Mouse (Mus musculus) limb, embryonic 12.5 days (tissue): Measurements from ENCODE around the gene Dnal1. TPM values are rescaled to one million over a fixed set of nuclear protein-coding genes. Genes with fewer than 3 reads are reported as not detected.
"Not testable (repeated sequence)": the region's sequence is repeated elsewhere in the genome, so short reads cannot be mapped to it uniquely, and the experiment has no call there.

ENCODE experiments used
- ATAC-seq: fragments of 200-750 bp; cut with Nextera tagmentation; 2 replicates; pipeline ENCODE4 v1.8.0; 2017; ENCODE audit warnings: low read depth, moderate TSS enrichment; ENCODE audit not compliant: insufficient number of reproducible peaks, insufficient read depth, low FRiP score, low TSS enrichment
- H3K27ac ChIP-seq: fragments of 300-500 bp; sonication (generic); 2 replicates; pipeline ENCODE4 v1.5.1; 2016; ENCODE audit warnings: mild to moderate bottlenecking, moderate library complexity
- H3K27me3 ChIP-seq: fragments of 300-500 bp; sonication (generic); 2 replicates; pipeline ENCODE4 v1.6.1; 2016; ENCODE audit warnings: mild to moderate bottlenecking, moderate library complexity
- H3K36me3 ChIP-seq: fragments of 300-500 bp; sonication (generic); 2 replicates; pipeline ENCODE4 v1.6.1; 2016; ENCODE audit warnings: mild to moderate bottlenecking, moderate library complexity
- H3K4me1 ChIP-seq: fragments of 300-500 bp; sonication (generic); replicated peaks from 2 replicates; pipeline ENCODE4 v1.6.1; 2016
- H3K4me2 ChIP-seq: fragments of 300-500 bp; sonication (generic); 2 replicates; pipeline ENCODE4 v1.6.1; 2016; ENCODE audit warnings: mild to moderate bottlenecking, moderate library complexity
- H3K4me3 ChIP-seq: fragments of 300-500 bp; sonication (generic); replicated peaks from 2 replicates; pipeline ENCODE4 v1.5.1; 2016; ENCODE audit warnings: mild to moderate bottlenecking
- H3K9ac ChIP-seq: fragments of 300-500 bp; sonication (generic); replicated peaks from 2 replicates; pipeline ENCODE4 v1.6.1; 2016; ENCODE audit warnings: mild to moderate bottlenecking, moderate library complexity
- H3K9me3 ChIP-seq: fragments of 300-500 bp; sonication (generic); 2 replicates; pipeline ENCODE4 v1.6.1; 2016; ENCODE audit warnings: mild to moderate bottlenecking, moderate library complexity
- WGBS: fragments of 180-500 bp; shearing (Covaris S2); methylation state at CpG from one replicate; pipeline ENCODE4 v1.1.7; 2016; 5-methylcytosine and 5-hydroxymethylcytosine counted together
- polyA plus RNA-seq: library from polyadenylated mRNA; unstranded; fragments of >200 nt; fragmentation: Nextera tagmentation; extraction: Ambion mirVana; gene quantifications from 2 replicates; pipeline ENCODE4 v1.2.1, GENCODE M21; 2016

The Dnal1 gene
- 6.2 and 7.7 TPM in 2 replicates for polyA plus RNA-seq

DNA sequence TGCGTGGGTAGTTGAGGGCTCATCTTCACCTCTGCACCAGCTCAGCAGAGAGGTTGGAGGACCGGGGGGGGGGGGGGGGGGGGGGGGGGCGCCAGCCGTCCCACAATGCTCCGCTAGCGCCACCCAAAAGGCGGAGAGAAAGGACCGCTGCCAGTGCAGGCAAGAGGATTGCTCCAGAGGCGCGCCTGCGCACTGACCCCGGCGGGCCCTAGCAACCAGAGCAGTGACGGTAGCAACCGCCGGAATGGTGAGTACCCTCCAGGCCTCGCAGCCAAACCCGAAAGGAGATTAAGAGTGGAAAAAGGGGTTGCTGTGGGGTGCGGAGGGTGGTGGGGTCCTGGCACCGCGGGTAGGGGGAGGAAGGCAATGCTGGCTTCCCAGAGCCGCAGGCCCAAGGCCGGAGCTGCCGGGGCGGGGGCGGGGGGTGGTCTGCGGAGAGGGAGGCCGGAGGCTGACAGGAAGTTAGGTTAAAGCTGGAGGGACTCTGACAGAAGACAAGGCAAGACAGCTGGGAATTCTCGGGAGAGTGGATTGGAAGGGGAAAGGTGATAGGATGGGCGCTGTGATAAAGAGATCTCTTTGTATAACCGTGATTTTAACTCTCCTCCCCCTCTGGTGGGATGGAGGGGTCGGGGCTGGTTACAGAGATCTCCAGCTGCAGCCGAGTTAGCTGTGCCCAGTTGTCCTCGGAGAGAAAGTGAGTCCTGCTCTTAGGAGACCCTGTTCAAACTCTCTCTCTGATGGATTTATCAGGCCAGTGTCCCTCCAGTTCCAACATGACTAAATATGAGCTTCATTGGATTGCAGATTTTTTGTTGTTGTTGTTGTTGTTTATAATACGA lies at the start of gene Dnal1:
Gene Dnal1, plus strand, starts transcription at position 214 of the 842 bp plus-strand sequence.
- H3K27me3 ChIP-seq = no peaks in the 10 kb centered on the region
- peak within 1 kb of the TSS; percentile 52 for H3K4me2 ChIP-seq
- no peaks in the 10 kb centered on the region for H3K9me3 ChIP-seq
- H3K27ac ChIP-seq = 0 out of 2 replicates have a peak within 1 kb of the TSS, but pooled peaks have one; percentile 54
- H3K36me3 ChIP-seq = no peaks in the 10 kb centered on the region
- 3% methylated on average over 29 of the region's 35 CpGs for WGBS
- ATAC-seq = peak; percentile 93
- peaks cover 8% of the 10 kb centered on the region for H3K4me1 ChIP-seq
- H3K9ac ChIP-seq = peak within 1 kb of the TSS; percentile 68
- H3K4me3 ChIP-seq = peak within 1 kb of the TSS; percentile 76

- Histone ChIP-seq H3K27ac (no peak overlapping the region), H3K9ac (no peak overlapping the region), H3K36me3 (no peaks in the 10 kb centered on the region), H3K27me3 (peaks cover 35% of the 10 kb centered on the region), H3K9me3 (no peaks in the 10 kb centered on the region), H3K4me2 (no peak overlapping the region), H3K4me1 (no peaks in the 10 kb centered on the region), H3K4me3 (no peak overlapping the region)
- WGBS = 70% methylated on average over 8 of the region's 8 CpGs
- ATAC-seq = no peak
These were observed 49.5 kb upstream of the Dnal1 start for GRCm38 (mm10) chr12:84064621-84065020.

DNA sequence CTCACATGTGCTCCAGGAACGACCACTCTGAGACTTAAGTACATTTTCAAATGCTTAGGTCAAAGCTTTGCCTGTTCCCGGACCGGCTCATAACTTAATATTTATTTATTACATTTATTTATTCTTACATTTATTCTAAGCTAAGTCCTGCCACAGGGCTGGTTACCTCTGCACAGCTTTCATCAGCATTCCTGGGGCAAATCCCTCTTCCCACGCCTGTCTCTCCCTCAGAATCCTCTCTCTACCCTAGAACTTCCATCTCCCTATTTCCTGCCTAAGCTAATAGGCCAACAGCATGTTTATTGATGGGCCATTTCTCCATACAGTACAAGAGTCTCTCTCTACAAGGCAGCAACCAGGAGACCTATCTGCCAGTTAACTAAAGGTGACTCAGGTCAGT lies 46.4 kb upstream of the Dnal1 start:
- WGBS = 78% methylated on average over 4 of the region's 4 CpGs
- H3K9ac ChIP-seq = no peak overlapping the region
- H3K27ac ChIP-seq = no peak overlapping the region
- H3K9me3 ChIP-seq = no peaks in the 10 kb centered on the region
- ATAC-seq = no peak
- no peak overlapping the region for H3K4me3 ChIP-seq
- peaks cover 53% of the 10 kb centered on the region for H3K27me3 ChIP-seq
- no peaks in the 10 kb centered on the region for H3K36me3 ChIP-seq
- no peaks in the 10 kb centered on the region for H3K4me1 ChIP-seq
- H3K4me2 ChIP-seq = no peak overlapping the region

GRCm38 (mm10) chr12:84068296-84068695 lies 45.9 kb upstream of the Dnal1 start:
- Histone ChIP-seq H3K27me3 (peaks cover 53% of the 10 kb centered on the region), H3K27ac (no peak overlapping the region), H3K36me3 (no peaks in the 10 kb centered on the region), H3K4me3 (no peak overlapping the region), H3K4me1 (no peaks in the 10 kb centered on the region), H3K4me2 (no peak overlapping the region), H3K9me3 (no peaks in the 10 kb centered on the region), H3K9ac (no peak overlapping the region)
- 65% methylated on average over 8 of the region's 8 CpGs for WGBS
- ATAC-seq = no peak

DNA sequence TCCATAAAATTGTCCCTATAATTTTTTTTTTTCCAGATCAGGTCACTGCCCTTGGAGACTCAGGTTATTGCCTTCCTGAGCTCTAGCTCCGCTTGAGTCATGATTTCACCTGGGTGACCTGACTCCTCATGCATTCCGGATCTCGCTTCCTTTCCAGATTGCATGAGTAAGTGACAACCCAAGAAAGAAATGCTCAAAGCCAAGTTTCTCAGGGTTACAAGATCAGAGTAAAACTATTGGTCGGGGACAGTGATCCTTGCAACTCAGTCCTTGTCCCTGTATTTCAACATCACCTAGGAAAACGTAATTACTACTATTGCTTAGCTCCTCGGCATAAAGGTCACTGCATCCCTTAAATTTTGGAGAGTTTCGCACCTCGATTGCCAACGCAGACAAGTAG lies 45.2 kb upstream of the Dnal1 start, which contains the start of gene Acot5:
Gene Acot5, plus strand, starts transcription at position 340 of the 400 bp plus-strand sequence.
- Histone ChIP-seq H3K27me3 (peaks cover 53% of the 10 kb centered on the region), H3K4me1 (no peaks in the 10 kb centered on the region), H3K4me3 (peak within 1 kb of the TSS; percentile 43), H3K27ac (no peak within 1 kb of the TSS), H3K9me3 (no peaks in the 10 kb centered on the region), H3K4me2 (peak within 1 kb of the TSS; percentile 66), H3K9ac (peak within 1 kb of the TSS; percentile 44; the same call in 1 of the 2 replicates), H3K36me3 (no peaks in the 10 kb centered on the region)
- 45% methylated on average over 9 of the region's 9 CpGs for WGBS
- ATAC-seq = no peak

DNA sequence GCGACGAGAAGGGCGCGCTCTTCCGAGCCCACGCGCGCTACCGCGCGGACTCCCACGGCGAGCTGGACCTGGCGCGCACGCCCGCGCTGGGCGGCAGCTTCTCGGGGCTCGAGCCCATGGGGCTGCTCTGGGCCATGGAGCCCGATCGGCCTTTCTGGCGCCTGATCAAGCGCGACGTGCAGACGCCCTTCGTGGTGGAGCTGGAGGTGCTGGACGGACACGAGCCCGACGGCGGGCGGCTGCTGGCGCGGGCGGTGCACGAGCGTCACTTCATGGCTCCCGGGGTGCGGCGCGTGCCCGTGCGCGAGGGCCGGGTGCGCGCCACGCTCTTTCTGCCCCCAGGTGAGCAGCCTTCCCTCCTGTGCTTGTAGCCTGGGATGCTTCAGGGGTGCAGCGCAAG lies 44.6 kb upstream of the Dnal1 start:
- H3K27me3 ChIP-seq = peaks cover 53% of the 10 kb centered on the region
- WGBS = under 1% methylated on average over 43 of the region's 52 CpGs
- H3K27ac ChIP-seq, H3K4me1 ChIP-seq, ATAC-seq, H3K36me3 ChIP-seq, H3K9me3 ChIP-seq: not testable (repeated sequence)
- peak overlapping the region; percentile 44; the same call in 1 of the 2 replicates for H3K9ac ChIP-seq
- peak overlapping the region; percentile 66 for H3K4me2 ChIP-seq
- H3K4me3 ChIP-seq = peak overlapping the region; percentile 43

GRCm38 (mm10) chr12:84071696-84072095 lies 42.5 kb upstream of the Dnal1 start:
- no peak for ATAC-seq
- WGBS = 91% methylated on average over 2 of the region's 2 CpGs
- H3K36me3 ChIP-seq = no peaks in the 10 kb centered on the region
- no peaks in the 10 kb centered on the region for H3K9me3 ChIP-seq
- no peak overlapping the region for H3K27ac ChIP-seq
- H3K4me3 ChIP-seq = no peak overlapping the region
- H3K9ac ChIP-seq = no peak overlapping the region
- no peak overlapping the region for H3K4me2 ChIP-seq
- H3K4me1 ChIP-seq = no peaks in the 10 kb centered on the region
- peaks cover 47% of the 10 kb centered on the region for H3K27me3 ChIP-seq

GRCm38 (mm10) chr12:84077371-84077990 lies 36.7 kb upstream of the Dnal1 start:
- Histone ChIP-seq H3K4me3 (no peak overlapping the region), H3K4me2 (no peak overlapping the region), H3K9ac (no peak overlapping the region), H3K27me3 (no peaks in the 10 kb centered on the region), H3K36me3 (no peaks in the 10 kb centered on the region), H3K4me1 (no peaks in the 10 kb centered on the region), H3K9me3 (no peaks in the 10 kb centered on the region), H3K27ac (no peak overlapping the region)
- WGBS = 84% methylated on average over 4 of the region's 4 CpGs
- ATAC-seq = no peak

DNA sequence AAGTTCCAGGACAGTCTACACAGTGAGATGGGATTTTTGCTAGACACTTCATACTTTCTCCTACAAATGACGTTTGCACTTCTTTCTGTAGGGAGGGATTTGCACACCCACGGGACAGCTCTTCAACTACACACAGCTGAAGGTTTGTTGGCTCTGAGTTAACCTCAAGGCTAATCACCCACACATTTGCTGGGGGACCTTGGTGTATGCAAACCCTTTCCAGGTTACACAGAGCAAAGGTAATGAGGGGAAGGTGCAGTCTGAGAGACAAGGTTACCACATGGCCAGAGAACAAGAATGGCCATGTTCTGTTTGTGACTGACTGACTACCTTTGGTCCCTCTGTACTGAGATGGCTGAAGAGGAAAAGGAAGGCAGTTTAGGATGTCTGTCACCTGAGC lies 30.3 kb upstream of the Dnal1 start:
- Histone ChIP-seq H3K4me3 (no peak overlapping the region), H3K9me3 (no peaks in the 10 kb centered on the region), H3K9ac (no peak overlapping the region), H3K4me1 (no peaks in the 10 kb centered on the region), H3K4me2 (no peak overlapping the region), H3K36me3 (no peaks in the 10 kb centered on the region), H3K27ac (no peak overlapping the region), H3K27me3 (no peaks in the 10 kb centered on the region)
- WGBS = 84% methylated on average over 2 of the region's 2 CpGs
- ATAC-seq = no peak

GRCm38 (mm10) chr12:84084581-84084980 lies 29.6 kb upstream of the Dnal1 start:
- Histone ChIP-seq H3K9ac (no peak overlapping the region), H3K4me1 (no peaks in the 10 kb centered on the region), H3K36me3 (no peaks in the 10 kb centered on the region), H3K27ac (no peak overlapping the region), H3K9me3 (peaks cover 5% of the 10 kb centered on the region), H3K4me2 (no peak overlapping the region), H3K27me3 (no peaks in the 10 kb centered on the region), H3K4me3 (no peak overlapping the region)
- no peak for ATAC-seq
- WGBS = 91% methylated on average over 4 of the region's 4 CpGs

DNA sequence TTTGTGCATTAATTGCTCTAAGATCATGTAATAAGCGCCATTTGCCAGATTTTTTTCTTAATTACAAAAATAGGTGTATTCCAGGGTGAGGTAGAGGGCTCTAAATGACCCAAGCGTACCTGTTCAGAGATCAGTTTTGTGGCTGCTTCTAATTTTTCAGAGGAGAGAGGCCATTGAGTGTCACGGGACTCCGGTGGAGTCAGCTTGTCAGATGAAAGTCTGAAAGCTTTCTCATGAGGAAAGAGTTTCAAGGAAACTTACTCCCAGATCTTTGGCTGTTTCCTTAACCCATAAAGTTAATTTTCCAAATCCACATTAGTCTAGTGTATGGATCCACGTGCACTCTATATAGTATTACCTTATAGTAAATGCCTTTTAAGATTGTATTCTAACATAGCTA lies 19.5 kb upstream of the Dnal1 start:
- H3K36me3 ChIP-seq, H3K4me2 ChIP-seq, ATAC-seq, H3K9ac ChIP-seq, H3K27ac ChIP-seq, H3K27me3 ChIP-seq, H3K4me1 ChIP-seq, H3K4me3 ChIP-seq: not testable (repeated sequence)
- H3K9me3 ChIP-seq = peaks cover 42% of the 10 kb centered on the region
- 91% methylated on average over 5 of the region's 5 CpGs for WGBS
